Mouse (Mus musculus): ENCODE measurements around the gene Optn. TPM values are rescaled to one million over a fixed set of nuclear protein-coding genes. Genes with fewer than 3 reads are reported as not detected.

The Optn gene
- polyA plus RNA-seq (2012; rRNA removed): 4.1 and 4.3 TPM in 2 replicates

GRCm38 (mm10) chr2:5063299-5064205 lies at the start of gene Optn:
TSS of gene Optn (minus strand) at chr2:5064051.
- no peaks in the 10 kb centered on the region for H3K27me3 ChIP-seq (replicated peaks; ENCODE audit: control insufficient read depth, insufficient read depth, low read length)
- peak within 1 kb of the TSS; percentile 10; the same call in 1 of the 2 replicates for H3K27ac ChIP-seq (ENCODE audit: insufficient read depth, low read depth, low read length)
- no peak for TF ChIP-seq POLR2A (IDR thresholded peaks at IDR 0.05; ENCODE audit: low read depth, low read length)
- TF ChIP-seq CTCF (conservative IDR thresholded peaks at IDR 0.05; ENCODE audit: insufficient read depth, insufficient read length, low read depth, low read length): no peak
- no peaks in the 10 kb centered on the region for H3K36me3 ChIP-seq (ENCODE audit: control insufficient read depth, insufficient read depth, low read length)
- H3K4me3 ChIP-seq (ENCODE audit: insufficient read depth, low read depth, low read length): peak within 1 kb of the TSS; percentile 96
- WGBS: 3% methylated on average over 63 of the region's 63 CpGs
- DNase-seq: peak; percentile 90
- peaks cover 4% of the 10 kb centered on the region; the same call in 1 of the 2 replicates for H3K4me1 ChIP-seq (ENCODE audit: control insufficient read depth, insufficient read depth, low read length)

GRCm38 (mm10) chr2:5112785-5113291 lies 49.0 kb upstream of the Optn start:
- WGBS: 25% methylated on average over 8 of the region's 8 CpGs
- Histone ChIP-seq H3K4me3 (ENCODE audit: insufficient read depth, low read depth, low read length) (no peak overlapping the region), H3K4me1 (ENCODE audit: control insufficient read depth, insufficient read depth, low read length) (no peaks in the 10 kb centered on the region), H3K36me3 (ENCODE audit: control insufficient read depth, insufficient read depth, low read length) (no peaks in the 10 kb centered on the region), H3K27ac (ENCODE audit: insufficient read depth, low read depth, low read length) (no peak overlapping the region), H3K27me3 (replicated peaks; ENCODE audit: control insufficient read depth, insufficient read depth, low read length) (no peaks in the 10 kb centered on the region; the same call in 1 of the 2 replicates)
- DNase-seq: no peak
- TF ChIP-seq CTCF (conservative IDR thresholded peaks at IDR 0.05; ENCODE audit: insufficient read depth, insufficient read length, low read depth, low read length): no peak
- no peak for TF ChIP-seq POLR2A (IDR thresholded peaks at IDR 0.05; ENCODE audit: low read depth, low read length)

- DNase-seq: no peak
- Histone ChIP-seq H3K4me3 (ENCODE audit: insufficient read depth, low read depth, low read length) (no peak overlapping the region), H3K27ac (ENCODE audit: insufficient read depth, low read depth, low read length) (no peak overlapping the region), H3K4me1 (ENCODE audit: control insufficient read depth, insufficient read depth, low read length) (no peaks in the 10 kb centered on the region), H3K27me3 (replicated peaks; ENCODE audit: control insufficient read depth, insufficient read depth, low read length) (no peaks in the 10 kb centered on the region), H3K36me3 (ENCODE audit: control insufficient read depth, insufficient read depth, low read length) (no peaks in the 10 kb centered on the region)
- TF ChIP-seq CTCF (conservative IDR thresholded peaks at IDR 0.05; ENCODE audit: insufficient read depth, insufficient read length, low read depth, low read length) (no peak), POLR2A (IDR thresholded peaks at IDR 0.05; ENCODE audit: low read depth, low read length) (no peak)
- WGBS: 67% methylated on average over 1 of the region's 1 CpGs
Measured at GRCm38 (mm10) chr2:5102891-5103290, 39.0 kb upstream of the Optn start.

- no peak for DNase-seq
- Histone ChIP-seq H3K27ac (ENCODE audit: insufficient read depth, low read depth, low read length) (no peak overlapping the region), H3K36me3 (ENCODE audit: control insufficient read depth, insufficient read depth, low read length) (no peaks in the 10 kb centered on the region), H3K4me1 (ENCODE audit: control insufficient read depth, insufficient read depth, low read length) (no peaks in the 10 kb centered on the region), H3K4me3 (ENCODE audit: insufficient read depth, low read depth, low read length) (no peak overlapping the region), H3K27me3 (replicated peaks; ENCODE audit: control insufficient read depth, insufficient read depth, low read length) (no peaks in the 10 kb centered on the region)
- WGBS: 87% methylated on average over 10 of the region's 10 CpGs
- TF ChIP-seq POLR2A (IDR thresholded peaks at IDR 0.05; ENCODE audit: low read depth, low read length): no peak
- no peak for TF ChIP-seq CTCF (conservative IDR thresholded peaks at IDR 0.05; ENCODE audit: insufficient read depth, insufficient read length, low read depth, low read length)
Measured at GRCm38 (mm10) chr2:5101743-5102245, 37.9 kb upstream of the Optn start.

- WGBS: 93% methylated on average over 6 of the region's 6 CpGs
- H3K27ac ChIP-seq (ENCODE audit: insufficient read depth, low read depth, low read length): no peak overlapping the region
- no peaks in the 10 kb centered on the region for H3K36me3 ChIP-seq (ENCODE audit: control insufficient read depth, insufficient read depth, low read length)
- no peak for TF ChIP-seq CTCF (conservative IDR thresholded peaks at IDR 0.05; ENCODE audit: insufficient read depth, insufficient read length, low read depth, low read length)
- TF ChIP-seq POLR2A (IDR thresholded peaks at IDR 0.05; ENCODE audit: low read depth, low read length): no peak
- H3K4me1 ChIP-seq (ENCODE audit: control insufficient read depth, insufficient read depth, low read length): no peaks in the 10 kb centered on the region
- H3K4me3 ChIP-seq (ENCODE audit: insufficient read depth, low read depth, low read length): no peak overlapping the region
- no peak for DNase-seq
- no peaks in the 10 kb centered on the region for H3K27me3 ChIP-seq (replicated peaks; ENCODE audit: control insufficient read depth, insufficient read depth, low read length)
Measured at GRCm38 (mm10) chr2:5099176-5099575, 35.3 kb upstream of the Optn start.

- TF ChIP-seq CTCF (conservative IDR thresholded peaks at IDR 0.05; ENCODE audit: insufficient read depth, insufficient read length, low read depth, low read length): no peak
- Histone ChIP-seq H3K4me1 (ENCODE audit: control insufficient read depth, insufficient read depth, low read length) (no peaks in the 10 kb centered on the region), H3K27me3 (replicated peaks; ENCODE audit: control insufficient read depth, insufficient read depth, low read length) (no peaks in the 10 kb centered on the region), H3K4me3 (ENCODE audit: insufficient read depth, low read depth, low read length) (no peak overlapping the region; the same call in 1 of the 2 replicates), H3K27ac (ENCODE audit: insufficient read depth, low read depth, low read length) (no peak overlapping the region), H3K36me3 (ENCODE audit: control insufficient read depth, insufficient read depth, low read length) (no peaks in the 10 kb centered on the region)
- no peak for DNase-seq
- 19% methylated on average over 20 of the region's 20 CpGs for WGBS
Measured at GRCm38 (mm10) chr2:5097786-5098445, 34.1 kb upstream of the Optn start.

- Histone ChIP-seq H3K36me3 (ENCODE audit: control insufficient read depth, insufficient read depth, low read length) (no peaks in the 10 kb centered on the region), H3K4me3 (ENCODE audit: insufficient read depth, low read depth, low read length) (no peak overlapping the region), H3K27ac (ENCODE audit: insufficient read depth, low read depth, low read length) (no peak overlapping the region), H3K4me1 (ENCODE audit: control insufficient read depth, insufficient read depth, low read length) (no peaks in the 10 kb centered on the region), H3K27me3 (replicated peaks; ENCODE audit: control insufficient read depth, insufficient read depth, low read length) (no peaks in the 10 kb centered on the region)
- WGBS: 23% methylated on average over 1 of the region's 1 CpGs
- DNase-seq: no peak
- TF ChIP-seq CTCF (conservative IDR thresholded peaks at IDR 0.05; ENCODE audit: insufficient read depth, insufficient read length, low read depth, low read length) (no peak), POLR2A (IDR thresholded peaks at IDR 0.05; ENCODE audit: low read depth, low read length) (no peak)
Measured at GRCm38 (mm10) chr2:5095316-5095715, 31.5 kb upstream of the Optn start.
